Mouse (Mus musculus) neutrophil, adult 59 days (primary cell): ENCODE data around the gene Ccnq. TPM values are rescaled to one million over a fixed set of nuclear protein-coding genes. Genes with fewer than 3 reads are reported as not detected.

ENCODE experiments used
- total RNA-seq, 2 experiments: library from RNA; stranded (reverse); gene quantifications; 1 replicate in 1 of 2; 2 replicates in 1 of 2; pipeline ENCODE4 v1.2.4; 2023

Gene Ccnq
- total RNA-seq, result 1 to 10 TPM; 7.1 to 7.3 TPM

DNA sequence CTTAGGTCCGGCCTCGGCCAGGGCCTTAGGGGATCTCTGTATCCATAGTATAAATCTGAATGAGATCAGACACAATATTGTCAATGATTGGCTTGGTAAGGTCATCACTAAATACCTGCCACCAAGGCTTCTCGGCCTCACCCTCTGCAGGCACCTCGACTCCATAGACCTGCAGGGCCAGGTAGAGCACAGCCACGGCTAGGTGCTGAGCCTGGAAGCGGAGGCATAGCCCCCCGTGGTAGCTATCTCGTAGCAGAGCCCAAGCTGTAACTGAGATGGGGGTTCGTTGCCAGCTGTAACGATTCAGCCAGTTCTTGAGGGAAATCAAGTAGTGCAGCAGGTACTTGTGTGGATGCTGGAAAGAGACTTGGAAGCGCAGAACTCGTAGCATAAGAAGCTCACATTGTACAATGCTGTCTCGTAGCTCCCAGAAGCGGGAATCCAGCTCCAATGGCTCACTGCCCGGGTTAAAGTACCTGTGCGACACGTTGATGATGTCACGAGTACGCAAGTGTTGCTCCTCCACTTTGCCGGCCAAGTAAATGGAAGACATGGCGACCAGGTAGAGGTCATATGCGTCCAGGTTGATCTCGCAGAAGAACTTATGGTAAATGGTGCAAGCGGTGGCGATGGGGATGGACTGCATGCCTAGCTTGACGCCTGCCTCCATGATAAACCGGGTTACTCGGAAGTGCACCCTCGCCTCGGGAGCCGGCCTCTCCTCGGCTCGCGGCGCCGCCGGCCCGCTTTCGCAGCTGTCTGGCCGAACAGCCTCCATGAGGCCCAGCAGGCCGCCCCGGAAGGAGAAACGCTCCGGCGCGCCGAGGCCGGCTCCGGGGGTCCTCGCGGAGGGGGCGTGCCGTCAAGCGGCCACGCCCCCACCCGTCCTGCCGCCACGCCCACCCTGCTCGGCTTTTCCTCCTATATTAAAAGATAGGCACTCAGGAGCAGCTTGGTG is at the start of gene Ccnq:
Ccnq (minus strand) TSS at position 845 of the 958 bp plus-strand sequence.

Other genes with a start within 250 kb of the Ccnq start
- not detected for gene Sebox, start 248.3 kb downstream of the Ccnq start, total RNA-seq
- gene Tmem199, start 239.6 kb downstream of the Ccnq start, total RNA-seq, result 10 to 100 TPM in 1 of 2 experiments, 1 to 10 TPM in 1; 9.9 to 11.0 TPM
- 10 to 100 TPM; 20.9 to 21.2 TPM for gene Poldip2, start 239.5 kb downstream of the Ccnq start, total RNA-seq
- 1 to 10 TPM; 7.3 to 9.1 TPM for gene Tnfaip1, start 215.4 kb downstream of the Ccnq start, total RNA-seq
- 10 to 100 TPM; 28.5 to 31.8 TPM for gene Ift20, start 215.4 kb downstream of the Ccnq start, total RNA-seq
- gene Tmem97, start 201.0 kb downstream of the Ccnq start, total RNA-seq, result 10 to 100 TPM in 1 of 2 experiments, 1 to 10 TPM in 1; 9.9 to 12.7 TPM
- 10 to 100 TPM; 14.4 to 14.5 TPM for gene Nlk, start 54.4 kb downstream of the Ccnq start, total RNA-seq
- 1 to 10 TPM; 1.2 to 2.4 TPM for gene Lyrm9, start 74.9 kb upstream of the Ccnq start, total RNA-seq
- gene Nos2, start 169.1 kb upstream of the Ccnq start, total RNA-seq, result not detected
- gene Lgals9, start 233.2 kb upstream of the Ccnq start, total RNA-seq, result 100 to 1,000 TPM; 125 to 130 TPM